Mouse (Mus musculus) intestine, embryonic 15.5 days (tissue): ENCODE measurements around the gene Ndufv1. TPM values are rescaled to one million over a fixed set of nuclear protein-coding genes. Genes with fewer than 3 reads are reported as not detected.
"Not testable (repeated sequence)": the region's sequence is repeated elsewhere in the genome, so short reads cannot be mapped to it uniquely, and the experiment has no call there.

Source experiments
- ATAC-seq: fragments of 200-750 bp; cut with Nextera tagmentation; 2 replicates; pipeline ENCODE4 v1.8.0; 2017; ENCODE audit warnings: moderate TSS enrichment, moderate library complexity
- H3K27ac ChIP-seq: fragments of 300-500 bp; sonication (generic); 2 replicates; pipeline ENCODE4 v1.5.1; 2015; ENCODE audit warnings: mild to moderate bottlenecking, inconsistent platforms
- H3K27me3 ChIP-seq: fragments of 300-500 bp; sonication (generic); replicated peaks from 2 replicates; pipeline ENCODE4 v1.6.1; 2015; ENCODE audit warnings: inconsistent platforms
- H3K36me3 ChIP-seq: fragments of 300-500 bp; sonication (generic); 2 replicates; pipeline ENCODE4 v1.6.1; 2015; ENCODE audit warnings: inconsistent platforms
- H3K4me1 ChIP-seq: fragments of 300-500 bp; sonication (generic); replicated peaks from 2 replicates; pipeline ENCODE4 v1.6.1; 2015; ENCODE audit warnings: inconsistent platforms
- H3K4me2 ChIP-seq: fragments of 300-500 bp; sonication (generic); replicated peaks from 2 replicates; pipeline ENCODE4 v1.6.1; 2015; ENCODE audit warnings: mild to moderate bottlenecking, inconsistent platforms
- H3K4me3 ChIP-seq: fragments of 300-500 bp; sonication (generic); replicated peaks from 2 replicates; pipeline ENCODE4 v1.5.1; 2015; ENCODE audit warnings: inconsistent platforms
- H3K9ac ChIP-seq: fragments of 300-500 bp; sonication (generic); 2 replicates; pipeline ENCODE4 v1.6.1; 2015; ENCODE audit warnings: inconsistent platforms
- H3K9me3 ChIP-seq: fragments of 300-500 bp; sonication (generic); 2 replicates; pipeline ENCODE4 v1.6.1; 2016; ENCODE audit warnings: inconsistent platforms
- WGBS: fragments of 180-500 bp; shearing (Covaris S2); methylation state at CpG from one replicate; pipeline ENCODE4 v1.1.7; 2015; 5-methylcytosine and 5-hydroxymethylcytosine counted together
- polyA plus RNA-seq: library from polyadenylated mRNA; unstranded; fragments of >200 nt; fragmentation: Nextera tagmentation; extraction: Ambion mirVana; gene quantifications from 2 replicates; pipeline ENCODE4 v1.2.1, GENCODE M21; 2015

The Ndufv1 gene
- polyA plus RNA-seq, 1 experiment from 2014 or later = 241 TPM

GRCm38 (mm10) chr19:3983527-3984200 is 28.9 kb downstream of the Ndufv1 start:
- 58% methylated on average over 9 of the region's 9 CpGs for WGBS

DNA sequence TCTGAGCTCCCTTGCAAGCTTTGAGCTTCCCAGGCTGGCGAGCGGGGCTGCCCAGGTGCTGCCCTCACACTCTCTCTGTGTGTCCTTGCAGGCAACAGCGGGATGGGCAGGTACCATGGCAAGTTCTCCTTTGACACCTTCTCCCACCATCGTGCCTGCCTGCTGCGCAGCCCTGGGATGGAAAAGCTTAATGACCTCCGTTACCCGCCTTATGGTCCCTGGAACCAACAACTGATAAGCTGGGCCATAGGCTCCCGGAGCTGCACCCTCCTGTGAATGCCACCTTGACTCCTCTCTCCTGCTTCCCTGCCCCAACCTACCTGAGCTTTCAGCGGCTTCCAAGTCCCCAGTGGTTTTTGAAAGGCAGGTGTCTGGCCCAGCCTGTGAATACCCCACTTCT is 31.7 kb downstream of the Ndufv1 start:
- H3K9ac ChIP-seq = no peak overlapping the region
- no peak overlapping the region for H3K27ac ChIP-seq
- H3K4me3 ChIP-seq = no peak overlapping the region
- no peaks in the 10 kb centered on the region for H3K9me3 ChIP-seq
- 70% methylated on average over 9 of the region's 9 CpGs for WGBS
- peaks cover 11% of the 10 kb centered on the region for H3K4me1 ChIP-seq
- H3K36me3 ChIP-seq = no peaks in the 10 kb centered on the region
- ATAC-seq = no peak
- H3K4me2 ChIP-seq = no peak overlapping the region
- H3K27me3 ChIP-seq = no peaks in the 10 kb centered on the region

More at GRCm38 (mm10) chr19:3983527-3984200, 28.9 kb downstream of the Ndufv1 start:
- H3K36me3 ChIP-seq = no peaks in the 10 kb centered on the region
- no peak for ATAC-seq
- no peak overlapping the region for H3K9ac ChIP-seq
- no peak overlapping the region for H3K4me2 ChIP-seq
- no peaks in the 10 kb centered on the region for H3K9me3 ChIP-seq
- H3K27ac ChIP-seq = no peak overlapping the region
- no peaks in the 10 kb centered on the region for H3K27me3 ChIP-seq
- H3K4me1 ChIP-seq = peaks cover 22% of the 10 kb centered on the region
- no peak overlapping the region for H3K4me3 ChIP-seq

GRCm38 (mm10) chr19:3980309-3980708 is 32.3 kb downstream of the Ndufv1 start:
- Histone ChIP-seq H3K36me3 (no peaks in the 10 kb centered on the region), H3K27me3 (no peaks in the 10 kb centered on the region), H3K9me3 (no peaks in the 10 kb centered on the region), H3K4me3 (no peak overlapping the region), H3K4me2 (no peak overlapping the region), H3K27ac (no peak overlapping the region), H3K4me1 (peaks cover 7% of the 10 kb centered on the region), H3K9ac (no peak overlapping the region)
- WGBS = 7% methylated on average over 4 of the region's 4 CpGs
- peak; percentile 81 for ATAC-seq

GRCm38 (mm10) chr19:3975866-3976265 is 36.7 kb downstream of the Ndufv1 start:
- peaks cover 5% of the 10 kb centered on the region; the same call in 1 of the 2 replicates for H3K4me1 ChIP-seq
- H3K9ac ChIP-seq = no peak overlapping the region
- no peak for ATAC-seq
- no peaks in the 10 kb centered on the region for H3K36me3 ChIP-seq
- no peaks in the 10 kb centered on the region for H3K9me3 ChIP-seq
- H3K27me3 ChIP-seq = no peaks in the 10 kb centered on the region
- no peak overlapping the region for H3K4me3 ChIP-seq
- WGBS = 65% methylated on average over 2 of the region's 2 CpGs
- H3K27ac ChIP-seq = no peak overlapping the region
- H3K4me2 ChIP-seq = no peak overlapping the region

DNA sequence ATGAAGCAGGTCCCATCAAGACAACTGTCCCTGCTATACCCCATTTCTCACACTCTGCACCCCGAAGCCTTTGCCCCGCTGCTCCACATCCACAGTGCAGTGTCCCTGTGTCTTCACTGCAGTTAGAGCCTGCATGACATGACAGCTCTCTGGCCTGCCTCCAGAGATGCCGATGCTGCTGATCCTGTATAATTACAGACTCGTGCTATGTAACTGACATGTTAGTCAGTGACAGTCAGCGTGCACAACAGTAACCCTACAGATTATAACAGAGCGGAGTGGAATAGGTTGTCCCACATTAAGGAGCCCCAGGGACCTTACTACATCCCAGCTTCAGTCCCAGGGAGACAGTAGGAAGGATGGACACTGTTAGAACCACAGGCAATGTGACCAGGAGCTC is 38.0 kb downstream of the Ndufv1 start:
- not testable (repeated sequence) for H3K27ac ChIP-seq, H3K36me3 ChIP-seq, H3K4me3 ChIP-seq, H3K9me3 ChIP-seq, H3K4me2 ChIP-seq, H3K9ac ChIP-seq, ATAC-seq, H3K27me3 ChIP-seq, H3K4me1 ChIP-seq
- WGBS = 89% methylated on average over 6 of the region's 6 CpGs

DNA sequence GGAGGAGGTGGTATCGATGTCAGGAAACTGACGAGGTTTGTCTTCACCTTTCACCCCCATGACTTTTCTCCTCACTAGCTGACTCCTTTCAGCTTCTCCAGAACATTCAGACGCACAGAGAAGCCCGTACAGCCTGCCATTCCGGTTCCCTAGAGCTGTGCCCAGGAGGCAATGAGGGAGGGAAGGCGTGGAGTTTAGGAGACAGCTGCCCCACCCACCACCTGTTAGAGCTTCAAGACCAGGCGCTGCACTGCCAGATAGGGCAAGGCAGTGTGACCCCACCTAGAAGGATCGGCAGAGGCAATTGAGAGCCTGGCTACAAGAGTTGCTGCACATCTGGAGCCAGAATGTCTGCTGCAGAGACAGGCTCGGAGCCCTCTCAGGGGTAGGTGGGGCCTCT is 40.4 kb downstream of the Ndufv1 start, which contains the start of gene Aldh3b2:
Gene Aldh3b2 (plus strand): TSS at position 100 of the 400 bp plus-strand sequence.
- H3K4me2 ChIP-seq = no peak within 1 kb of the TSS
- no peaks in the 10 kb centered on the region for H3K9me3 ChIP-seq
- peak; percentile 84 for ATAC-seq
- H3K27ac ChIP-seq = 0 out of 2 replicates have a peak within 1 kb of the TSS, but pooled peaks have one; percentile 6
- H3K4me1 ChIP-seq = 0 out of 2 replicates have a peak, but pooled peaks cover 5% of the 10 kb centered on the region
- H3K36me3 ChIP-seq = no peaks in the 10 kb centered on the region
- no peaks in the 10 kb centered on the region for H3K27me3 ChIP-seq
- WGBS = 19% methylated on average over 9 of the region's 9 CpGs
- H3K4me3 ChIP-seq = no peak within 1 kb of the TSS
- no peak within 1 kb of the TSS for H3K9ac ChIP-seq

DNA sequence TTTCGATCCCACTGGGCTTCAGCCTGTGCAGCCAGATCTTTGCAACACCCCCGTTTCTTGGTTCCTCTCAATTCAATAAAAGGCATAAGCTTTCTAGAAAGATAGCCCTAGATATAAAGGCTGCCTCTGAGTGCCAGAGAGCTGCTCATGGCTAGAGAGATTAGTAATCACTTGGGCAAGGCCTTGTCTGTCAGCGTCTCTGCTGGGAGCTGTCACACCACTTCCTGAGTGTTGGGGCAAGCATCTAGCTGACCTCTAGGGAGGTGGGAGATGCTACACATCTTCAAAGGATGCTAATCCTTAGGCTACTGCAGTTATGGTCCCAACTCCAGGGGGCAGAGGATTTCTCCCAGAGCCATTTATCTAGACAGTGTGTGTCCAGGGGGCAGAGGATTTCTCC is 45.3 kb downstream of the Ndufv1 start:
- no peak for ATAC-seq
- 0 out of 2 replicates have a peak, but pooled peaks cover 2% of the 10 kb centered on the region for H3K4me1 ChIP-seq
- no peaks in the 10 kb centered on the region for H3K36me3 ChIP-seq
- no peaks in the 10 kb centered on the region for H3K9me3 ChIP-seq
- H3K4me2 ChIP-seq = no peak overlapping the region
- H3K9ac ChIP-seq = no peak overlapping the region
- H3K27me3 ChIP-seq = no peaks in the 10 kb centered on the region
- no peak overlapping the region for H3K27ac ChIP-seq
- no peak overlapping the region for H3K4me3 ChIP-seq
- 59% methylated on average over 3 of the region's 3 CpGs for WGBS

- no peak overlapping the region for H3K4me2 ChIP-seq
- 68% methylated on average over 11 of the region's 11 CpGs for WGBS
These were observed 46.1 kb downstream of the Ndufv1 start for GRCm38 (mm10) chr19:3966330-3967075.

DNA sequence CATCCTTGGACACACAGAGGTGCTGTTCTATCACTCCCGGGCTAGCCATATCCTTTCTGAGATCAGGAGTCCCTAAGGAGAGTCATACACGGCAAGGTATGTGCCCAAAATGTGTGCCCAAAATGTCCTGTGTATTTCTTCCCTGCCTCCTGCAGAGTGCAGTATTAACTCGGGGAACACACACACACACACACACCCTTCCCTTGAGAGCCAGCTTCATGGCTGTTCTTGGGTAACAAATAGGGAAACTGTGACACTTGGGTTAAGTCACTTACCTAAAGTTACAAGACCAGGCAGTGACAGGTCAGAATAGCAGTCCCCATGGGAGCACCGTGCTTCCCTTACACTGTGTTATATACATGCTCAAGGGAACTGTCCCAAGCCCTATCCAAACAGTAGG is 48.6 kb downstream of the Ndufv1 start:
- Histone ChIP-seq H3K27me3 (no peaks in the 10 kb centered on the region), H3K9me3 (no peaks in the 10 kb centered on the region), H3K27ac (no peak overlapping the region), H3K4me1 (no peaks in the 10 kb centered on the region), H3K36me3 (no peaks in the 10 kb centered on the region), H3K4me3 (no peak overlapping the region), H3K4me2 (no peak overlapping the region), H3K9ac (no peak overlapping the region)
- 74% methylated on average over 4 of the region's 4 CpGs for WGBS
- no peak for ATAC-seq

More at GRCm38 (mm10) chr19:3966330-3967075, 46.1 kb downstream of the Ndufv1 start:
- Histone ChIP-seq H3K36me3 (no peaks in the 10 kb centered on the region), H3K4me3 (no peak overlapping the region), H3K4me1 (no peaks in the 10 kb centered on the region), H3K9ac (no peak overlapping the region), H3K27ac (no peak overlapping the region), H3K9me3 (no peaks in the 10 kb centered on the region), H3K27me3 (no peaks in the 10 kb centered on the region)
- no peak for ATAC-seq

- H3K9me3 ChIP-seq = no peaks in the 10 kb centered on the region
- H3K36me3 ChIP-seq = no peaks in the 10 kb centered on the region
- ATAC-seq = no peak
- WGBS = 15% methylated on average over 2 of the region's 2 CpGs
- no peak overlapping the region for H3K4me3 ChIP-seq
- H3K4me2 ChIP-seq = no peak overlapping the region
- H3K27me3 ChIP-seq = no peaks in the 10 kb centered on the region
- no peaks in the 10 kb centered on the region for H3K4me1 ChIP-seq
- H3K27ac ChIP-seq = no peak overlapping the region
- no peak overlapping the region for H3K9ac ChIP-seq
These were observed 50.1 kb downstream of the Ndufv1 start for GRCm38 (mm10) chr19:3962469-3962868.

DNA sequence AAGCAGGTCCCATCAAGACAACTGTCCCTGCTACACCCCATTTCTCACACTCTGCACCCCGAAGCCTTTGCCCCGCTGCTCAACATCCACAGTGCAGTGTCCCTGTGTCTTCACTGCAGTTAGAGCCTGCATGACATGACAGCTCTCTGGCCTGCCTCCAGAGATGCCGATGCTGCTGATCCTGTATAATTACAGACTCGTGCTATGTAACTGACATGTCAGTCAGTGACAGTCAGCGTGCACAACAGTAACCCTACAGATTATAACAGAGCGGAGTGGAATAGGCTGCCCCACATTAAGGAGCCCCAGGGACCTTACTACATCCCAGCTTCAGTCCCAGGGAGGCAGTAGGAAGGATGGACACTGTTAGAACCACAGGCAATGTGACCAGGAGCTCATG is 50.8 kb downstream of the Ndufv1 start:
- WGBS = 86% methylated on average over 6 of the region's 6 CpGs
- ATAC-seq, H3K36me3 ChIP-seq, H3K27me3 ChIP-seq, H3K9me3 ChIP-seq, H3K4me1 ChIP-seq, H3K4me2 ChIP-seq, H3K4me3 ChIP-seq, H3K27ac ChIP-seq, H3K9ac ChIP-seq: not testable (repeated sequence)

DNA sequence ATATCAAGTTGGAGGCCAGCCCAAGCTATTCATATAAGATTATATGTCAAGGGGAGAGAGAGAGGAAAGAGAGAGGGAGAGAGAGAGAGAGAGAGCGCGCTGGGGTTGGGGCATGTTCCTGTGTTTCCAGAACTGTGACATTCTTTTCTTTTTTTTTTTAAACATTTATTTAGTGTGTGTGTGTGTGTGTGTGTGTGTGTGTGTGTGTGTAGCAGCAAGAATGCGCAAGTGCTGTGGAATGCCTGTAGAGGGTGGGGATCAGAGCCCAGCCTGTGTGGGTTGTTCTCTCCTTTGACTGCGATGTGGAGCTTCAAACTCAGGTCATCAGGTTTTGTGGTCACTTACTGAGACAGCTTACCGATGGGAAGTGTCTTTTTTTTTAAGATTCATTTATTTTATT is 52.4 kb downstream of the Ndufv1 start:
- Histone ChIP-seq H3K9me3 (no peaks in the 10 kb centered on the region), H3K27ac (no peak overlapping the region), H3K27me3 (no peaks in the 10 kb centered on the region), H3K36me3 (no peaks in the 10 kb centered on the region), H3K4me1 (peaks cover 2% of the 10 kb centered on the region; the same call in 1 of the 2 replicates), H3K4me2 (no peak overlapping the region), H3K4me3 (no peak overlapping the region), H3K9ac (no peak overlapping the region)
- ATAC-seq = no peak
- 72% methylated on average over 5 of the region's 5 CpGs for WGBS
